Mouse (Mus musculus) G1E (cell line): Measurements from ENCODE around the gene Catsperg1. TPM values are rescaled to one million over a fixed set of nuclear protein-coding genes. Genes with fewer than 3 reads are reported as not detected.

ENCODE experiments used
- ATAC-seq: 2 replicates; pipeline ENCODE4 v1.8.0; 2016; ENCODE audit warnings: mild to moderate bottlenecking; ENCODE audit not compliant: insufficient number of reproducible peaks, poor library complexity, low FRiP score, severe bottlenecking; ENCODE audit errors: extremely low read depth
- DNase-seq: peaks from one replicate; pipeline ENCODE4 v3.0.0; 2012; ENCODE audit warnings: low spot score
- H3K27me3 ChIP-seq: 2 replicates; pipeline ENCODE4 v1.6.1; 2012; ENCODE audit warnings: mild to moderate bottlenecking, low read length, inconsistent platforms; ENCODE audit not compliant: insufficient read depth
- H3K36me3 ChIP-seq: replicated peaks from 2 replicates; pipeline ENCODE3; 2012; ENCODE audit warnings: mild to moderate bottlenecking, inconsistent platforms
- H3K4me1 ChIP-seq: 2 replicates; pipeline ENCODE4 v1.6.1; 2012; ENCODE audit warnings: low read depth, low read length, inconsistent platforms, mixed read lengths; ENCODE audit not compliant: insufficient read depth
- H3K4me3 ChIP-seq: 2 replicates; pipeline ENCODE4 v1.5.1; 2012; ENCODE audit warnings: low read depth, mild to moderate bottlenecking, inconsistent platforms, low read length, moderate library complexity, mixed read lengths
- H3K9me3 ChIP-seq: replicated peaks from 2 replicates; pipeline ENCODE4 v1.6.1; 2012; ENCODE audit warnings: inconsistent platforms
- CTCF ChIP-seq: IDR thresholded peaks from 2 replicates; pipeline ENCODE4 v1.5.1; 2012; ENCODE audit warnings: low read depth, low read length, inconsistent platforms, mixed read lengths
- GATA1 ChIP-seq: IDR thresholded peaks from 2 replicates; pipeline ENCODE4 v1.6.1; 2012; ENCODE audit warnings: borderline replicate concordance, low read length, inconsistent platforms, mixed read lengths
- GATA2 ChIP-seq: IDR thresholded peaks from 2 replicates; pipeline ENCODE4 v1.6.1; 2012; ENCODE audit warnings: low read depth, low read length, inconsistent platforms, borderline replicate concordance
- POLR2AphosphoS5 ChIP-seq: IDR thresholded peaks from 2 replicates; pipeline ENCODE4 v1.6.1; 2012; ENCODE audit warnings: low read depth, low read length, inconsistent platforms; ENCODE audit not compliant: insufficient replicate concordance
- TAL1 ChIP-seq: conservative IDR thresholded peaks from 2 replicates; pipeline ENCODE4 v1.6.1; 2012; ENCODE audit warnings: low read depth, low read length, inconsistent platforms, mixed read lengths
- polyA plus RNA-seq: library from polyadenylated mRNA; stranded (reverse); fragments of >175 nt; gene quantifications from 2 replicates; pipeline ENCODE4 v1.2.3, GENCODE M21; 2012
- total RNA-seq, 2 experiments: library from RNA; stranded (forward) in 1 of 2; stranded (reverse) in 1 of 2; fragments of 200-1000 nt in 1 of 2; fragments of >200 nt in 1 of 2; fragmentation: Nextera tagmentation in 1 of 2; gene quantifications; 2 replicates each; pipeline ENCODE4 v1.2.3; 2014 to 2017

Catsperg1 gene
- total and polyA plus RNA-seq, 3 experiments, result 0.04 to 3.0 (median 2.1) TPM

DNA sequence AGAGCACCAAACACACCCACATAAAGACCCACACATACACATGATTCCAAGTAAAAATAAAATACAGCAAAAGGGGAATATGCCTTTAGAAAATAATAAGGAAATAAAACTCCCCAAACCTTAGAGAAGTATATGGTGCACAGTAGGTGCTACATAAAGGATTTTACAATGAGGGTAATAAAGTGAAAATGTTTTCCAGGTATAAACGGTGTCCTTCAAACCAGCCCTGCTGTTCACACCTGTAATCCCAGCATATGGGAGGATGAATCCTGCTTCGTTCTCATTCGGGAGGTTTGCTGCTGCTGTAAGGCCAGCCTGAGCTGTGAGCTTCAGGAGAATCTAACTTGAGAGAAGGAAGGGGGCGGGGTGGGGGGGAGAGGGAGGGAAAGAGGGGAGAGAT lies 79.6 kb downstream of the Catsperg1 start:
- Histone ChIP-seq H3K27me3 (peaks cover 22% of the 10 kb centered on the region; the same call in 1 of the 2 replicates), H3K4me1 (peaks cover 26% of the 10 kb centered on the region), H3K36me3 (no peaks in the 10 kb centered on the region), H3K9me3 (no peaks in the 10 kb centered on the region), H3K4me3 (no peak overlapping the region; the same call in 1 of the 2 replicates)
- TF ChIP-seq GATA2, result no peak
- no peak for TF ChIP-seq POLR2AphosphoS5
- no peak for TF ChIP-seq CTCF
- no peak for TF ChIP-seq TAL1
- no peak for TF ChIP-seq GATA1
- DNase-seq, result no peak
- no peak for ATAC-seq

Other genes with a start within 250 kb of the Catsperg1 start
- 280 and 322 TPM in 2 replicates for gene Eif3k, start 232.2 kb downstream of the Catsperg1 start, total RNA-seq (2014; fragmentation: Nextera tagmentation)
- 377 and 459 TPM in 2 replicates for gene Eif3k, start 232.2 kb downstream of the Catsperg1 start, total RNA-seq (2017)
- gene Eif3k, start 232.2 kb downstream of the Catsperg1 start, polyA plus RNA-seq, result 91.7 and 199 TPM in 2 replicates
- 9.6 and 15.9 TPM in 2 replicates for gene Map4k1, start 232.0 kb downstream of the Catsperg1 start, total RNA-seq (2014; fragmentation: Nextera tagmentation)
- 9.1 and 16.1 TPM in 2 replicates for gene Map4k1, start 232.0 kb downstream of the Catsperg1 start, total RNA-seq (2017)
- gene Map4k1, start 232.0 kb downstream of the Catsperg1 start, polyA plus RNA-seq, result 58.0 and 67.4 TPM in 2 replicates
- gene Ryr1, start 88.9 kb downstream of the Catsperg1 start, total RNA-seq (2014; fragmentation: Nextera tagmentation), result 0.30 and 0.73 TPM in 2 replicates
- 0.17 and 0.38 TPM in 2 replicates for gene Ryr1, start 88.9 kb downstream of the Catsperg1 start, total RNA-seq (2017)
- gene Ryr1, start 88.9 kb downstream of the Catsperg1 start, polyA plus RNA-seq, result under 0.01 TPM in 2 replicates
- gene Rasgrp4, start 79.2 kb downstream of the Catsperg1 start, total RNA-seq (2014; fragmentation: Nextera tagmentation), result 4.3 and 5.8 TPM in 2 replicates
- 8.2 and 8.6 TPM in 2 replicates for gene Rasgrp4, start 79.2 kb downstream of the Catsperg1 start, total RNA-seq (2017)
- 3.0 and 4.3 TPM in 2 replicates for gene Rasgrp4, start 79.2 kb downstream of the Catsperg1 start, polyA plus RNA-seq
- 29.6 and 33.9 TPM in 2 replicates for gene Fam98c, start 57.8 kb downstream of the Catsperg1 start, total RNA-seq (2014; fragmentation: Nextera tagmentation)
- gene Fam98c, start 57.8 kb downstream of the Catsperg1 start, total RNA-seq (2017), result 21.9 and 26.0 TPM in 2 replicates
- gene Fam98c, start 57.8 kb downstream of the Catsperg1 start, polyA plus RNA-seq, result 70.4 and 73.8 TPM in 2 replicates
- gene Ggn, start 43.8 kb downstream of the Catsperg1 start, total RNA-seq (2014; fragmentation: Nextera tagmentation), result not detected in 2 replicates
- 0.22 TPM in 1 of 2 replicates, not detected in the other for gene Ggn, start 43.8 kb downstream of the Catsperg1 start, total RNA-seq (2017)
- gene Ggn, start 43.8 kb downstream of the Catsperg1 start, polyA plus RNA-seq, result 0.21 and 0.36 TPM in 2 replicates
- gene Spred3, start 43.6 kb downstream of the Catsperg1 start, total RNA-seq (2014; fragmentation: Nextera tagmentation), result 1.3 and 1.5 TPM in 2 replicates
- 0.41 and 0.44 TPM in 2 replicates for gene Spred3, start 43.6 kb downstream of the Catsperg1 start, total RNA-seq (2017)
- 0.21 and 0.23 TPM in 2 replicates for gene Spred3, start 43.6 kb downstream of the Catsperg1 start, polyA plus RNA-seq
- 157 TPM in 2 replicates for gene Psmd8, start 33.3 kb downstream of the Catsperg1 start, total RNA-seq (2014; fragmentation: Nextera tagmentation)
- gene Psmd8, start 33.3 kb downstream of the Catsperg1 start, total RNA-seq (2017), result 187 and 209 TPM in 2 replicates
- gene Psmd8, start 33.3 kb downstream of the Catsperg1 start, polyA plus RNA-seq, result 103 and 111 TPM in 2 replicates
- gene Kcnk6, start 18.5 kb upstream of the Catsperg1 start, total RNA-seq (2014; fragmentation: Nextera tagmentation), result not detected in 2 replicates
- 0.12 TPM in 1 of 2 replicates, not detected in the other for gene Kcnk6, start 18.5 kb upstream of the Catsperg1 start, total RNA-seq (2017)
- gene Kcnk6, start 18.5 kb upstream of the Catsperg1 start, polyA plus RNA-seq, result not detected in 2 replicates
- gene Yif1b, start 24.3 kb upstream of the Catsperg1 start, total RNA-seq (2014; fragmentation: Nextera tagmentation), result 114 and 133 TPM in 2 replicates
- gene Yif1b, start 24.3 kb upstream of the Catsperg1 start, total RNA-seq (2017), result 27.8 and 31.3 TPM in 2 replicates
- gene Yif1b, start 24.3 kb upstream of the Catsperg1 start, polyA plus RNA-seq, result 228 and 275 TPM in 2 replicates
- not detected in 2 replicates for gene 2200002D01Rik, start 34.4 kb upstream of the Catsperg1 start, total RNA-seq (2014; fragmentation: Nextera tagmentation)
- gene 2200002D01Rik, start 34.4 kb upstream of the Catsperg1 start, total RNA-seq (2017), result 0.12 and 0.22 TPM in 2 replicates
- not detected in 2 replicates for gene 2200002D01Rik, start 34.4 kb upstream of the Catsperg1 start, polyA plus RNA-seq
- 24.4 and 33.4 TPM in 2 replicates for gene Spint2, start 67.9 kb upstream of the Catsperg1 start, total RNA-seq (2014; fragmentation: Nextera tagmentation)
- 19.3 and 21.4 TPM in 2 replicates for gene Spint2, start 67.9 kb upstream of the Catsperg1 start, total RNA-seq (2017)
- gene Spint2, start 67.9 kb upstream of the Catsperg1 start, polyA plus RNA-seq, result 102 and 138 TPM in 2 replicates
- gene Ppp1r14a, start 75.3 kb upstream of the Catsperg1 start, total RNA-seq (2014; fragmentation: Nextera tagmentation), result not detected in 2 replicates
- not detected in 2 replicates for gene Ppp1r14a, start 75.3 kb upstream of the Catsperg1 start, total RNA-seq (2017)
- 0.23 and 0.28 TPM in 2 replicates for gene Ppp1r14a, start 75.3 kb upstream of the Catsperg1 start, polyA plus RNA-seq
- 21.8 and 23.8 TPM in 2 replicates for gene Dpf1, start 89.9 kb upstream of the Catsperg1 start, total RNA-seq (2014; fragmentation: Nextera tagmentation)
- 6.8 and 9.4 TPM in 2 replicates for gene Dpf1, start 89.9 kb upstream of the Catsperg1 start, total RNA-seq (2017)
- gene Dpf1, start 89.9 kb upstream of the Catsperg1 start, polyA plus RNA-seq, result 47.4 and 50.3 TPM in 2 replicates